Mouse (Mus musculus) bone marrow macrophage, adult 2 months (primary cell): ENCODE data around the gene Chrna10. TPM values are rescaled to one million over a fixed set of nuclear protein-coding genes. Genes with fewer than 3 reads are reported as not detected.

Experiments used
- H3K27ac ChIP-seq: 2 replicates; pipeline ENCODE4 v1.5.1; 2012; ENCODE audit warnings: low read depth, low read length; ENCODE audit not compliant: insufficient read depth
- H3K4me1 ChIP-seq: 2 replicates; pipeline ENCODE4 v1.6.1; 2012; ENCODE audit warnings: low read length; ENCODE audit not compliant: control insufficient read depth, insufficient read depth
- H3K4me3 ChIP-seq: 2 replicates; pipeline ENCODE4 v1.5.1; 2012; ENCODE audit warnings: mild to moderate bottlenecking, low read length, moderate library complexity; ENCODE audit not compliant: insufficient read depth
- CTCF ChIP-seq: IDR thresholded peaks from 2 replicates; pipeline ENCODE4 v1.5.1; 2012; ENCODE audit warnings: low read depth, mild to moderate bottlenecking, low read length, moderate library complexity
- POLR2A ChIP-seq: IDR thresholded peaks from 2 replicates; pipeline ENCODE4 v1.6.1; 2012; ENCODE audit warnings: mild to moderate bottlenecking, low read depth, low read length, borderline replicate concordance
- polyA plus RNA-seq: library from polyadenylated mRNA; stranded (reverse); fragments of >200 nt; gene quantifications from 2 replicates; pipeline ENCODE4 v1.2.4, GENCODE M21; 2012; ENCODE audit not compliant: missing spikeins, insufficient read depth, insufficient read length

Chrna10 gene
- polyA plus RNA-seq = not detected in 2 replicates

DNA sequence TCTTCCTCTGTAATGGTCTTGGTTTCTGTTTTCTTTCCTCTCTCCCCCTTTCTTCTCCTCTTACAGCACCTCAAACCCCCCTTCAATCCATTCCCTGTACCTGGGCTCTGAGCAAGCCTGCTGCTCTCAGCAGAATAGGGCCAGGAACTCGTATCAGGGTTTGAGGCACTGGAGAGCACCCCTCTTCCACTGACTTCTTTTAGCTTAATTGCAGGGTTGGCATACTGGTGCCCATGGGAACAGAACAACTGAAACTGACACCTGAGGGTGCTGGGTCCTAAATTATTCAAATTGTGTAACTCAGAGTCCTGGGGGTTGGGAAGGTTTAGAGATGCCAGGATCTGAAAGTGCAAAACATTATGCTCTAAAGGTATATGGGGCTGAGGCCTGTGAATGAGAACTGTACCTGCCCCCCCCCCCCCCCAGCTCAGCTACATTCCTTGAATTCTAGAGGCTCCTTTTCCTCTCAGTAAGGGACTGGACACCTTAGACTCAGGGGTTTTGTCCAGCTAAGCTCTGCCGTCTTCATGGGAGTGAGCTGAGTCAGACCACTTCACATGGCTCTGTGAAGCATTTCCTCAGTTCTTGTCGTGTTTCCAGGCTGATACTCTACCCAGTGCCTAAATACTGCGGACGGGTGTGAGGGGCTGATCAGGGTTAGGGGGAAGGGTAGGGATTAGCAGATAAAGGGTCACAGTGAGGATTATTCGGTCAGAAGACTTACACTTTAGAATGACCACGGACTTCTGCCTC, at the start of gene Chrna10:
TSS of gene Chrna10 (minus strand) at position 250 of the 753 bp plus-strand sequence.
- H3K4me3 ChIP-seq = no peak within 1 kb of the TSS

GRCm38 (mm10) chr7:102153691-102154090, 37.1 kb upstream of the Chrna10 start:
- Histone ChIP-seq H3K4me1 (peaks cover 6% of the 10 kb centered on the region), H3K27ac (peak overlapping the region; percentile 34), H3K4me3 (no peak overlapping the region)
- TF ChIP-seq CTCF = no peak
- TF ChIP-seq POLR2A = no peak

More for the DNA sequence above, at the start of gene Chrna10:
- Histone ChIP-seq H3K4me1 (no peaks in the 10 kb centered on the region), H3K27ac (no peak within 1 kb of the TSS)
- TF ChIP-seq CTCF (no peak), POLR2A (no peak)

DNA sequence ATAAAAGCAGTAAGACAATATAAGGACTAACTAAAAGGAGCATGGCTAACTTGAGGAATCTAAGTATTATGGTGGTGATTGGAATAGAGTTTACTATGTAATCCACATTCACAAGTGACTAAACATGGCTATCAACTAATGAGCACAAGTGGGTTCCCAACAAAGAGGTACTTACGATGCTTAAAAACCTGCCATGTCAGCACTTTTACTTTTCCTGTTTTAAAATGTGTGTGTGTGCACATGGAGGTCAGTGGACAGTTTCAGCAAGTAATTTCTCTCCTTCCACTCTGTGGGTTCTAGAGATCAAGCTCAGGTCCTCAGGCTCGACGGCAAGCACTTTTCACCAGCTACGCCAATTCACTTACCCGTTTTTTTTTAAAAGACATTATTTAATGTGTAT, 21.3 kb upstream of the Chrna10 start:
- Histone ChIP-seq H3K4me3 (no peak overlapping the region), H3K4me1 (peaks cover under 1% of the 10 kb centered on the region; the same call in 1 of the 2 replicates), H3K27ac (no peak overlapping the region)
- no peak for TF ChIP-seq POLR2A
- TF ChIP-seq CTCF = no peak

DNA sequence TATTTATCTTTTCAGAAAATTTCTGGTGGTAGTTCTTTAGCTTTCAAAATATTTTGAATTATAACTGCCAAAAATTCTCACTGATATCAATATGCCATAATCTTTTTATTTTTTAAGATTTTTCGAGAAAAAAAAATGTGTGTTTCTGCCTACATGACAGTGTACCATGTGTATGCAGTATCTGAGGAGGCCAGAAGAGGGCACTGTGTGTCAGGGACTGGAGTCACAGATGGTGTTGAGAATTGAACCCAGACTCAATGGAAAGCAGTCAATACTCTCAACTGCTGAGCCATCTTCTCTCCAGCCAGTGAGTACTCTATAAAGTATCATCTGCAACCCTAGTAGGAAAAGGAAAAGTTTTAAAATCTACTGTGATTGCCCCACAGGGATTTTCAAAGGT, 20.8 kb upstream of the Chrna10 start:
- Histone ChIP-seq H3K4me1 (peaks cover 4% of the 10 kb centered on the region), H3K4me3 (no peak overlapping the region), H3K27ac (no peak overlapping the region)
- no peak for TF ChIP-seq POLR2A
- no peak for TF ChIP-seq CTCF

- Histone ChIP-seq H3K27ac (0 out of 2 replicates have a peak overlapping the region, but pooled peaks have one; percentile 22), H3K4me3 (no peak overlapping the region), H3K4me1 (peaks cover 5% of the 10 kb centered on the region)
- TF ChIP-seq POLR2A = no peak
- no peak for TF ChIP-seq CTCF
Measured at GRCm38 (mm10) chr7:102132395-102132794, 15.8 kb upstream of the Chrna10 start.

- TF ChIP-seq CTCF (no peak), POLR2A (no peak)
- Histone ChIP-seq H3K27ac (no peak overlapping the region), H3K4me1 (no peaks in the 10 kb centered on the region), H3K4me3 (no peak overlapping the region)
Measured at GRCm38 (mm10) chr7:102120326-102120725, 3.7 kb upstream of the Chrna10 start.

DNA sequence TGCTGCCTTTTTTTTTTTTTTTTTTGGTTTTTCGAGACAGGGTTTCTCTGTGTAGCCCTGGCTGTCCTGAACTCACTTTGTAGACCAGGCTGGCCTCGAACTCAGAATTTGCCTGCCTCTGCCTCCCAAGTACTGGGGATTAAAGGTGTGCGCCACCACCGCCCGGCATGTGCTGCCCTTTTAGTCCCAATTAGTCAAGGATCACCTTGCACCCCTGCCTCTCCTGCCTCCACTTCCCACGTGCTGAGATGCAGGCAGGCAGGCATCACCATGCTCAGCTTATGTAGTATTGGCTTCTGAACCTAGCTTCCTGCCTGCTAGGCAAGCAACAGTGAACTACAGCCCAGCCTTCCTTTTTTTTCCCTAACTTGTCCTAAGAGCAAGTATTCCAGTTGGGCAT, 754 bp upstream of the Chrna10 start:
- H3K27ac ChIP-seq = no peak overlapping the region
- TF ChIP-seq CTCF (no peak), POLR2A (no peak)
- no peaks in the 10 kb centered on the region for H3K4me1 ChIP-seq
- H3K4me3 ChIP-seq = no peak overlapping the region

DNA sequence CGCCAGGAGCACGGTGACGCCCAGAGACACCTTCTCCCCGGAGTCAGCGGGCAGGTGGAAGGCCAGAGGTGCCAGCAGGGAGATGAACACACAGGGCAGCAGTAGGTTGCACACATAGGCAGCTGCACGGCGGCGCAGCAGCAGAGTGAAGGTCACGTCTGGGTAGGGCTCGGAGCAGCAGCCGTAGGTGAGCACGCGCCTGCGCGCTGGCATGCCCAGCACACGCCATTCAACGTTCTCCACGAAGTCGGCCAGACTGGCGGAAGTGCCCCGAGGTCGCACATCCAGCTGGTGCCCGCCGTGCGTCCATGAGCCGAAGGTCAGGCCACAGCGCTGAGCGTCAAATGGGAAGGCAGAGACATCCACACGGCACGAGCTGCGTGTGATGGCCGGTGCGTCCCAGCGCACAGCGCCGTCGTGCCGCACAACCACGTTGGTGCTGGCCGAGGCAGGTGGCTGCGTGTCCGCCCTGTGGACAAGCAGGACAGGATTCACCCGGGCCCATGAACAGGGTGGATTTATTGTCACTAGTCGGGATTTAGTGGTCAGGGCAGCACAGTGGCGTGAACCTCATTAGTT, 3.4 kb downstream of the Chrna10 start:
- no peaks in the 10 kb centered on the region for H3K4me1 ChIP-seq
- TF ChIP-seq CTCF = no peak
- TF ChIP-seq POLR2A = no peak
- no peak overlapping the region for H3K4me3 ChIP-seq
- H3K27ac ChIP-seq = no peak overlapping the region

DNA sequence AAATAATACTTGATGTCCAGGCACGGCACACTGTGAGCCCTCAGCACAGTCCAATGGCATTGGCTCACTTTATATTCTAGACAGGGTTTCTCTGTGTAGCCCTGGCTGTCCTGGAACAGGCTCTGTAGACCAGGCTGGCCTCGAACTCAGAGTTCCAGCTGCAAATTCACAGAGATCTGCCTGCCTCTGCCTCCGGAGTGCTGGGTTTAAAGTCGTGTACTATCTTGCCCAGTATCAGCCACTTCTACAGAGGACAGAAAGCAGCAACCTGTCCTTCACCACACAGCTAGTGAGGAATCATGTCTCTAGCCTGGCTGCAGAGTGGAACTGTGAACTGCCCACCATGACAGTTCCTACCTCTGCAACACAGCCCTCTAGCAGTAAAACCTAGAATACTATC, 6.9 kb downstream of the Chrna10 start:
- no peak for TF ChIP-seq CTCF
- TF ChIP-seq POLR2A = no peak

DNA sequence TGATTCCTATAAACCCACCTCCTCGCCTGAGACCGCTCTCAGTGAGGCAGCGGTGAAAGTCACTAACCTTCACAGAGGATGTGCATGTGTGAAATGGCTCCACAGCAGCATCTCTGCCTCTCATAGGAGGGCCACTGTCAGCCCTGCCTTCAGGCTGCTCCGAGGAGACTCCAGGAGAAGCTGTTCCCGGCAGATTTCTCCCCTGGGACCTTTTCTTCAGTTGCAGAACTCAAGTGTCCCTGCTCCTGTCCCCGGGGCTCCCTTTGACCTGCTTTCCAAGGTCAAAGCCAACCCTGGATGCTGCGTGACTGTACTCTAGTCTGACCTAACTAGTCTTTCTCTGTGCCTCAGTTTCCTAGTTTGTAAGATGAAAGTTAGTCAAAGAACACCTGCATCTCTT, 7.5 kb downstream of the Chrna10 start, which contains the start of gene Art5:
TSS of gene Art5 (minus strand) at position 319 of the 400 bp plus-strand sequence.
- Histone ChIP-seq H3K27ac (no peak within 1 kb of the TSS), H3K4me1 (no peaks in the 10 kb centered on the region), H3K4me3 (no peak within 1 kb of the TSS)
- TF ChIP-seq POLR2A (no peak), CTCF (no peak)

More for the DNA sequence above, 6.9 kb downstream of the Chrna10 start:
- no peak overlapping the region for H3K27ac ChIP-seq
- no peaks in the 10 kb centered on the region for H3K4me1 ChIP-seq
- H3K4me3 ChIP-seq = no peak overlapping the region
